Mouse (Mus musculus) heart, adult 10 weeks (tissue): ENCODE measurements around the gene Cyp1a1. TPM values are rescaled to one million over a fixed set of nuclear protein-coding genes. Genes with fewer than 3 reads are reported as not detected.

ENCODE experiments used
- polyA plus RNA-seq: library from polyadenylated mRNA; stranded (reverse); fragments of 350-450 nt; fragmentation: Illumina TruSeq; extraction: RNeasy Lipid Tissue Mini Kit (QIAGEN cat#74804); gene quantifications from one replicate; pipeline ENCODE4 v1.2.3, GENCODE M21; 2014; ENCODE audit warnings: low read depth, low replicate concordance

Cyp1a1 gene
- polyA plus RNA-seq: 1.4 TPM

DNA sequence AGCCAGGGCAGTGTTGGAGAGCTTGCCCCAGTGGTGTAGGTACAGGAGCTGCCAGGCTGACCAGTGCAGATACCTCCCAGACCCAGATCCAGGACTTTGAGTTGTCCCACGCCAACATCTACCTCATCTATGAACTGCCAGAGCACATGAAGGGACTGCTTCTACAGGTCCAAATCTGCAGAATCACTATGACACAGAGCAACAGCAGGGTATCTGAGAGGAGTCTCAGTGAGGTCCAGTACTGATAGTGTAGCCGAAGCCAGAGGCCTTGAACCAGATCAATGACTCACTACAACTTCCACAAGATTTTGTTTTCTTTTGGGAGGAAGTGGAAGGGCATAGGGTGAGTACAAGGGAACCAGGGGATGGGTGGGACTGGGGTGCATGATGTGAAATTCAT is at the start of gene Cyp1a1:
TSS of gene Cyp1a1 (plus strand) at position 178 of the 400 bp plus-strand sequence.

GRCm38 (mm10) chr9:57653283-57653682 is 34.4 kb upstream of the Cyp1a1 start, which contains the start of gene Csk:
Gene Csk, minus strand, starts transcription at chr9:57653631.

DNA sequence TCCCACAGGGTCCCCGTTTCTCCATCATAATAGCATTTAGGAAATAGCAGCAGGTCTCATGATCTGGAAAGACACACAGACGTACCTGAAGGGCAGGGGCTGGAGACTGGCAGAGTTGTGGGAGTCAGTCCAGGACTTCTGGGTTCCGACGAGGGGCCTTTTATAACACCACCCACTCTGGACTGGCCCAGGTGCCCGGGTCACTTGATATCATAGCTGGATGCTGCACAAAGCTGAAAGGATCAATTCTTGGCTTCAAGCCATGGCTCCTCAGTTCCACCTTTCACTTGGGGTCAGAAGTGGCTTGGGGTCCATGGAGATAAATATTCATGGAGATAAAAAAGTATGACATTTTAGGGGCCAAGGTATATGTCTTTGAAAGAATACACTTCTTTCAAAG is 4.2 kb upstream of the Cyp1a1 start, which contains the start of gene Cyp1a2:
TSS of gene Cyp1a2 (minus strand) at position 184 of the 400 bp plus-strand sequence.

GRCm38 (mm10) chr9:57708068-57708719 is 20.5 kb downstream of the Cyp1a1 start, which contains the start of gene Edc3:
Gene Edc3, plus strand, starts transcription at chr9:57708540.

Other genes starting within 250 kb of the Cyp1a1 start
- 18.6 TPM for gene Ppcdc, start 247.8 kb upstream of the Cyp1a1 start, polyA plus RNA-seq
- gene Scamp5, start 219.9 kb upstream of the Cyp1a1 start, polyA plus RNA-seq: 8.7 TPM
- gene Rpp25, start 183.9 kb upstream of the Cyp1a1 start, polyA plus RNA-seq: 4.1 TPM
- gene Cox5a, start 166.7 kb upstream of the Cyp1a1 start, polyA plus RNA-seq: 2,575 TPM
- 10.3 TPM for gene Fam219b, start 150.4 kb upstream of the Cyp1a1 start, polyA plus RNA-seq
- gene Mpi, start 135.2 kb upstream of the Cyp1a1 start, polyA plus RNA-seq: 107 TPM
- 27.4 TPM for gene Scamp2, start 127.0 kb upstream of the Cyp1a1 start, polyA plus RNA-seq
- 13.7 TPM for gene Ulk3, start 98.5 kb upstream of the Cyp1a1 start, polyA plus RNA-seq
- not detected for gene Cplx3, start 81.6 kb upstream of the Cyp1a1 start, polyA plus RNA-seq
- gene Lman1l, start 67.2 kb upstream of the Cyp1a1 start, polyA plus RNA-seq: 0.47 TPM
- gene Csk, start 34.3 kb upstream of the Cyp1a1 start, polyA plus RNA-seq: 23.9 TPM
- not detected for gene Cyp1a2, start 4.2 kb upstream of the Cyp1a1 start, polyA plus RNA-seq
- gene Edc3, start 20.6 kb downstream of the Cyp1a1 start, polyA plus RNA-seq: 3.7 TPM
- 47.0 TPM for gene Clk3, start 77.9 kb downstream of the Cyp1a1 start, polyA plus RNA-seq
- gene Arid3b, start 148.9 kb downstream of the Cyp1a1 start, polyA plus RNA-seq: 4.3 TPM
- 87.6 TPM for gene Ubl7, start 223.1 kb downstream of the Cyp1a1 start, polyA plus RNA-seq